Mouse (Mus musculus): ENCODE measurements around the gene Gm10197. TPM values are rescaled to one million over a fixed set of nuclear protein-coding genes. Genes with fewer than 3 reads are reported as not detected.
A peak's percentile ranks its signal among the peaks of the same experiment; 100 is the strongest.

Gm10197 gene
- polyA plus RNA-seq, 1 experiment from 2014 or later = not detected

- ATAC-seq (ENCODE audit: low read depth) (peak; percentile 97), DNase-seq (ENCODE audit: low spot score) (peak; percentile 100)
- peak within 1 kb of the TSS; percentile 99 for H3K9ac ChIP-seq (ENCODE audit: low read depth, low read length)
- no peaks in the 10 kb centered on the region for H3K27me3 ChIP-seq (replicated peaks; ENCODE audit: control insufficient read depth, insufficient read depth, low read length)
- peaks cover 8% of the 10 kb centered on the region for H3K4me1 ChIP-seq (ENCODE audit: control insufficient read depth, insufficient read depth, low read length)
- WGBS = under 1% methylated on average over 46 of the region's 48 CpGs
- peak within 1 kb of the TSS; percentile 99 for H3K27ac ChIP-seq (replicated peaks; ENCODE audit: low read depth, low read length)
- peak within 1 kb of the TSS; percentile 96 for H3K4me3 ChIP-seq (ENCODE audit: low read depth, low read length)
- H3K4me2 ChIP-seq (ENCODE audit: low read depth, low read length) = peak within 1 kb of the TSS; percentile 90
- H3K9me3 ChIP-seq (ENCODE audit: control insufficient read depth, low read length) = no peaks in the 10 kb centered on the region
- H3K36me3 ChIP-seq (ENCODE audit: control insufficient read depth, insufficient read depth, low read length) = peaks cover 34% of the 10 kb centered on the region
These were observed 19.0 kb upstream of the Gm10197 start, which contains the start of gene Smndc1 for GRCm38 (mm10) chr19:53390495-53391007. Gene Smndc1, minus strand, starts transcription at chr19:53390578.

- peak overlapping the region; percentile 99 for H3K27ac ChIP-seq (replicated peaks; ENCODE audit: low read depth, low read length)
- peaks cover 8% of the 10 kb centered on the region for H3K4me1 ChIP-seq (ENCODE audit: control insufficient read depth, insufficient read depth, low read length)
- ATAC-seq (ENCODE audit: low read depth) (peak; percentile 91), DNase-seq (ENCODE audit: low spot score) (peak; percentile 68)
- under 1% methylated on average over 40 of the region's 59 CpGs for WGBS
- H3K36me3 ChIP-seq (ENCODE audit: control insufficient read depth, insufficient read depth, low read length) = peaks cover 37% of the 10 kb centered on the region
- peak overlapping the region; percentile 99 for H3K9ac ChIP-seq (ENCODE audit: low read depth, low read length)
- no peaks in the 10 kb centered on the region for H3K9me3 ChIP-seq (ENCODE audit: control insufficient read depth, low read length)
- H3K27me3 ChIP-seq (replicated peaks; ENCODE audit: control insufficient read depth, insufficient read depth, low read length) = no peaks in the 10 kb centered on the region
- peak overlapping the region; percentile 55 for H3K4me2 ChIP-seq (ENCODE audit: low read depth, low read length)
- H3K4me3 ChIP-seq (ENCODE audit: low read depth, low read length) = peak overlapping the region; percentile 96
These were observed 18.4 kb upstream of the Gm10197 start for GRCm38 (mm10) chr19:53389851-53390431.

- H3K4me1 ChIP-seq (ENCODE audit: control insufficient read depth, insufficient read depth, low read length) = peaks cover 8% of the 10 kb centered on the region
- peaks cover 42% of the 10 kb centered on the region for H3K36me3 ChIP-seq (ENCODE audit: control insufficient read depth, insufficient read depth, low read length)
- no peaks in the 10 kb centered on the region for H3K27me3 ChIP-seq (replicated peaks; ENCODE audit: control insufficient read depth, insufficient read depth, low read length)
- H3K4me2 ChIP-seq (ENCODE audit: low read depth, low read length) = peak overlapping the region; percentile 55
- WGBS = 10% methylated on average over 6 of the region's 6 CpGs
- H3K9ac ChIP-seq (ENCODE audit: low read depth, low read length) = peak overlapping the region; percentile 99
- ATAC-seq (ENCODE audit: low read depth) (no peak), DNase-seq (ENCODE audit: low spot score) (no peak)
- peak overlapping the region; percentile 96 for H3K4me3 ChIP-seq (ENCODE audit: low read depth, low read length)
- no peaks in the 10 kb centered on the region for H3K9me3 ChIP-seq (ENCODE audit: control insufficient read depth, low read length)
- peak overlapping the region; percentile 99 for H3K27ac ChIP-seq (replicated peaks; ENCODE audit: low read depth, low read length)
These were observed 17.9 kb upstream of the Gm10197 start for GRCm38 (mm10) chr19:53389417-53389816.

GRCm38 (mm10) chr19:53383336-53383735 lies 11.8 kb upstream of the Gm10197 start:
- DNase-seq (ENCODE audit: low spot score) (no peak), ATAC-seq (ENCODE audit: low read depth) (no peak)
- Histone ChIP-seq H3K9ac (ENCODE audit: low read depth, low read length) (no peak overlapping the region), H3K9me3 (ENCODE audit: control insufficient read depth, low read length) (no peaks in the 10 kb centered on the region), H3K27me3 (replicated peaks; ENCODE audit: control insufficient read depth, insufficient read depth, low read length) (no peaks in the 10 kb centered on the region), H3K36me3 (ENCODE audit: control insufficient read depth, insufficient read depth, low read length) (peaks cover 90% of the 10 kb centered on the region), H3K4me3 (ENCODE audit: low read depth, low read length) (no peak overlapping the region), H3K4me2 (ENCODE audit: low read depth, low read length) (no peak overlapping the region), H3K4me1 (ENCODE audit: control insufficient read depth, insufficient read depth, low read length) (no peaks in the 10 kb centered on the region), H3K27ac (replicated peaks; ENCODE audit: low read depth, low read length) (no peak overlapping the region)
- 94% methylated on average over 15 of the region's 15 CpGs for WGBS

GRCm38 (mm10) chr19:53378421-53378820 lies 6.9 kb upstream of the Gm10197 start:
- Histone ChIP-seq H3K4me3 (ENCODE audit: low read depth, low read length) (no peak overlapping the region), H3K4me1 (ENCODE audit: control insufficient read depth, insufficient read depth, low read length) (no peaks in the 10 kb centered on the region), H3K36me3 (ENCODE audit: control insufficient read depth, insufficient read depth, low read length) (peaks cover 74% of the 10 kb centered on the region), H3K9ac (ENCODE audit: low read depth, low read length) (no peak overlapping the region), H3K9me3 (ENCODE audit: control insufficient read depth, low read length) (no peaks in the 10 kb centered on the region), H3K4me2 (ENCODE audit: low read depth, low read length) (no peak overlapping the region), H3K27me3 (replicated peaks; ENCODE audit: control insufficient read depth, insufficient read depth, low read length) (no peaks in the 10 kb centered on the region), H3K27ac (replicated peaks; ENCODE audit: low read depth, low read length) (no peak overlapping the region)
- ATAC-seq (ENCODE audit: low read depth) (no peak), DNase-seq (ENCODE audit: low spot score) (no peak)
- 91% methylated on average over 10 of the region's 10 CpGs for WGBS

GRCm38 (mm10) chr19:53377652-53378051 lies 6.1 kb upstream of the Gm10197 start:
- Histone ChIP-seq H3K9me3 (ENCODE audit: control insufficient read depth, low read length) (no peaks in the 10 kb centered on the region), H3K4me3 (ENCODE audit: low read depth, low read length) (no peak overlapping the region), H3K27me3 (replicated peaks; ENCODE audit: control insufficient read depth, insufficient read depth, low read length) (no peaks in the 10 kb centered on the region), H3K36me3 (ENCODE audit: control insufficient read depth, insufficient read depth, low read length) (peaks cover 69% of the 10 kb centered on the region), H3K4me2 (ENCODE audit: low read depth, low read length) (no peak overlapping the region), H3K9ac (ENCODE audit: low read depth, low read length) (no peak overlapping the region), H3K27ac (replicated peaks; ENCODE audit: low read depth, low read length) (no peak overlapping the region), H3K4me1 (ENCODE audit: control insufficient read depth, insufficient read depth, low read length) (no peaks in the 10 kb centered on the region)
- DNase-seq (ENCODE audit: low spot score) (no peak), ATAC-seq (ENCODE audit: low read depth) (no peak)
- 84% methylated on average over 8 of the region's 8 CpGs for WGBS

GRCm38 (mm10) chr19:53375816-53376215 lies 4.2 kb upstream of the Gm10197 start:
- WGBS = 91% methylated on average over 9 of the region's 9 CpGs
- Histone ChIP-seq H3K4me3 (ENCODE audit: low read depth, low read length) (no peak overlapping the region), H3K9me3 (ENCODE audit: control insufficient read depth, low read length) (no peaks in the 10 kb centered on the region), H3K9ac (ENCODE audit: low read depth, low read length) (no peak overlapping the region), H3K27me3 (replicated peaks; ENCODE audit: control insufficient read depth, insufficient read depth, low read length) (no peaks in the 10 kb centered on the region), H3K27ac (replicated peaks; ENCODE audit: low read depth, low read length) (no peak overlapping the region), H3K36me3 (ENCODE audit: control insufficient read depth, insufficient read depth, low read length) (peaks cover 65% of the 10 kb centered on the region), H3K4me2 (ENCODE audit: low read depth, low read length) (no peak overlapping the region), H3K4me1 (ENCODE audit: control insufficient read depth, insufficient read depth, low read length) (no peaks in the 10 kb centered on the region)
- ATAC-seq (ENCODE audit: low read depth) = no peak
- DNase-seq (ENCODE audit: low spot score) = no peak

- Histone ChIP-seq H3K4me1 (ENCODE audit: control insufficient read depth, insufficient read depth, low read length) (no peaks in the 10 kb centered on the region), H3K27ac (replicated peaks; ENCODE audit: low read depth, low read length) (no peak overlapping the region), H3K9me3 (ENCODE audit: control insufficient read depth, low read length) (no peaks in the 10 kb centered on the region), H3K27me3 (replicated peaks; ENCODE audit: control insufficient read depth, insufficient read depth, low read length) (no peaks in the 10 kb centered on the region), H3K4me3 (ENCODE audit: low read depth, low read length) (no peak overlapping the region), H3K4me2 (ENCODE audit: low read depth, low read length) (no peak overlapping the region), H3K36me3 (ENCODE audit: control insufficient read depth, insufficient read depth, low read length) (peaks cover 62% of the 10 kb centered on the region), H3K9ac (ENCODE audit: low read depth, low read length) (no peak overlapping the region)
- 89% methylated on average over 6 of the region's 6 CpGs for WGBS
- no peak for ATAC-seq (ENCODE audit: low read depth)
- no peak for DNase-seq (ENCODE audit: low spot score)
These were observed 3.7 kb upstream of the Gm10197 start for GRCm38 (mm10) chr19:53375299-53375698.

- H3K36me3 ChIP-seq (ENCODE audit: control insufficient read depth, insufficient read depth, low read length) = peaks cover 51% of the 10 kb centered on the region
These were observed 2.0 kb upstream of the Gm10197 start for GRCm38 (mm10) chr19:53373570-53373969.

More at GRCm38 (mm10) chr19:53373570-53373969, 2.0 kb upstream of the Gm10197 start:
- H3K9ac ChIP-seq (ENCODE audit: low read depth, low read length) = no peak overlapping the region
- peaks cover 3% of the 10 kb centered on the region; the same call in 1 of the 2 replicates for H3K4me1 ChIP-seq (ENCODE audit: control insufficient read depth, insufficient read depth, low read length)
- no peaks in the 10 kb centered on the region for H3K9me3 ChIP-seq (ENCODE audit: control insufficient read depth, low read length)
- WGBS = 89% methylated on average over 2 of the region's 2 CpGs
- ATAC-seq (ENCODE audit: low read depth) (no peak), DNase-seq (ENCODE audit: low spot score) (no peak)
- no peak overlapping the region for H3K4me3 ChIP-seq (ENCODE audit: low read depth, low read length)
- no peaks in the 10 kb centered on the region for H3K27me3 ChIP-seq (replicated peaks; ENCODE audit: control insufficient read depth, insufficient read depth, low read length)
- H3K4me2 ChIP-seq (ENCODE audit: low read depth, low read length) = no peak overlapping the region
- no peak overlapping the region for H3K27ac ChIP-seq (replicated peaks; ENCODE audit: low read depth, low read length)
